Mouse (Mus musculus): ENCODE data around the gene Mrps36. TPM values are rescaled to one million over a fixed set of nuclear protein-coding genes. Genes with fewer than 3 reads are reported as not detected.
A peak's percentile ranks its signal among the peaks of the same experiment; 100 is the strongest.
"Not testable (repeated sequence)": the region's sequence is repeated elsewhere in the genome, so short reads cannot be mapped to it uniquely, and the experiment has no call there.

Gene Mrps36
- 125 and 140 TPM in 2 replicates for polyA plus RNA-seq (2014; fragmentation: Nextera tagmentation; extraction: Ambion mirVana)

- Histone ChIP-seq H3K27me3 (ENCODE audit: control insufficient read depth, insufficient read depth, low read length) (no peaks in the 10 kb centered on the region), H3K4me3 (ENCODE audit: low read depth, low read length) (peak within 1 kb of the TSS; percentile 83), H3K9me3 (ENCODE audit: control insufficient read depth, low read length) (no peaks in the 10 kb centered on the region), H3K4me1 (replicated peaks; ENCODE audit: control insufficient read depth, insufficient read depth, low read length) (0 out of 2 replicates have a peak, but pooled peaks cover 2% of the 10 kb centered on the region), H3K36me3 (ENCODE audit: control insufficient read depth, insufficient read depth, low read length) (no peaks in the 10 kb centered on the region), H3K4me2 (ENCODE audit: low read depth, low read length, severe bottlenecking) (peak within 1 kb of the TSS; percentile 74), H3K27ac (ENCODE audit: low read depth, low read length) (peak within 1 kb of the TSS; percentile 89), H3K9ac (ENCODE audit: low read length) (peak within 1 kb of the TSS; percentile 76)
- ATAC-seq (replicated peaks; ENCODE audit: low FRiP score): peak; percentile 97
- peak; percentile 96 for DNase-seq (ENCODE audit: low spot score)
- under 1% methylated on average over 52 of the region's 52 CpGs for WGBS
These were observed at the start of gene Mrps36 for GRCm38 (mm10) chr13:100744036-100744744. TSS of gene Mrps36 (minus strand) at chr13:100744659.

- Histone ChIP-seq H3K36me3 (ENCODE audit: control insufficient read depth, insufficient read depth, low read length) (no peaks in the 10 kb centered on the region), H3K9ac (ENCODE audit: low read length) (no peak overlapping the region), H3K4me2 (ENCODE audit: low read depth, low read length, severe bottlenecking) (no peak overlapping the region), H3K4me3 (ENCODE audit: low read depth, low read length) (no peak overlapping the region), H3K27me3 (ENCODE audit: control insufficient read depth, insufficient read depth, low read length) (no peaks in the 10 kb centered on the region), H3K4me1 (replicated peaks; ENCODE audit: control insufficient read depth, insufficient read depth, low read length) (peaks cover 11% of the 10 kb centered on the region; the same call in 1 of the 2 replicates), H3K27ac (ENCODE audit: low read depth, low read length) (no peak overlapping the region), H3K9me3 (ENCODE audit: control insufficient read depth, low read length) (no peaks in the 10 kb centered on the region)
- WGBS: 84% methylated on average over 3 of the region's 3 CpGs
- no peak for DNase-seq (ENCODE audit: low spot score)
- no peak for ATAC-seq (replicated peaks; ENCODE audit: low FRiP score)
These were observed 44.6 kb upstream of the Mrps36 start for GRCm38 (mm10) chr13:100789083-100789482.

DNA sequence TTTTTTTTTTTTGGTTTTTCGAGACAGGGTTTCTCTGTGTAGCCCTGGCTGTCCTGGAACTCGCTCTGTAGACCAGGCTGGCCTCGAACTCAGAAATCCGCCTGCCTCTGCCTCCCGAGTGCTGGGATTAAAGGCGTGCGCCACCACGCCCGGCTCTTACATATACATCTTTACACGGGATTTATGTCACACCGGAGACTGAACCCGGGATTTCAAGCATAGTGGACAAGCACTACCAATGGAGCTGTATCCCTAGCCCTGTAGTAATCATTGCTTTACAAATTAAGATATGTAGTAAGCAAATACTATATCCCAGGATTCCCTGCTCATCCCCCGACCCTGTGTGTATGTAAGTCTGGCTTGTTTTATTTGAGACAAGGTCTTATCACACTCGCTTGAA is 43.6 kb upstream of the Mrps36 start:
- 96% methylated on average over 10 of the region's 14 CpGs for WGBS
- peaks cover 16% of the 10 kb centered on the region; the same call in 1 of the 2 replicates for H3K4me1 ChIP-seq (replicated peaks; ENCODE audit: control insufficient read depth, insufficient read depth, low read length)
- not testable (repeated sequence) for H3K27ac ChIP-seq (ENCODE audit: low read depth, low read length); DNase-seq (ENCODE audit: low spot score); ATAC-seq (replicated peaks; ENCODE audit: low FRiP score); H3K9me3 ChIP-seq (ENCODE audit: control insufficient read depth, low read length); H3K36me3 ChIP-seq (ENCODE audit: control insufficient read depth, insufficient read depth, low read length); H3K9ac ChIP-seq (ENCODE audit: low read length); H3K4me2 ChIP-seq (ENCODE audit: low read depth, low read length, severe bottlenecking); H3K4me3 ChIP-seq (ENCODE audit: low read depth, low read length); H3K27me3 ChIP-seq (ENCODE audit: control insufficient read depth, insufficient read depth, low read length)

DNA sequence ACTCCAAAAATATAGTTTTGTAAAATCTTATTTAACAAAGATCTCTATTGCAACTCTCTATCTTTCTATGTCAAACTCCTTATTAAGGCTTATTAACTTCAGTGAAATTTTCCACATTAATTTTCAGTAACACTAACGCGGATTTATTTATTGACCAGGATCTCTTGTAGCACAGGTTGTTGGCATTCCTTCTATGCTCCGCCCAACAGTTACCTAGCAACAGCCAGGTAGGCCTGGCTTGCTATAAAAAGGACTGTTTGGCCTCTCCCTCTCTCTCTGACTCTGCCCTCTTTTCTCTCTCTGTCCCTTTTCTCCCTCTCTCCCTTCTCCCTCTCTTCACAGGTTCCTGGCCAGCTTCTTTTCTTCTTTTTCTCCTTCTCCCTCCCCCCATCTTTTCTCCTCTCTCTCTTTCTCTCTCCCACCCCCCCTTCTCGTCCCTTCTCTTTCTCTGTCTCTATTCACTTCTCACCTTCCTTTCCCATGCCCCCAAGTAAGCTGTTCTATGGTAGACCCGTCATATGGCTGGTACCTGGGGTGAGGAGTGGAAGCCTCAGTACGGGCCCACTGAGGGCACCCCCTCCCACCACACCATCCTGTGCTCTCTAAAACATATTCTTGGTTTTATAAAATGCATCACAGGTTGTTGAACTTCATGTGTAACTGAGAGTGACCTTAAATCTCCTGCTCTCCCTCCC is 43.0 kb upstream of the Mrps36 start:
- DNase-seq (ENCODE audit: low spot score) (no peak), ATAC-seq (replicated peaks; ENCODE audit: low FRiP score) (no peak)
- no peak overlapping the region for H3K4me3 ChIP-seq (ENCODE audit: low read depth, low read length)
- no peak overlapping the region for H3K9ac ChIP-seq (ENCODE audit: low read length)
- WGBS: 71% methylated on average over 6 of the region's 6 CpGs
- no peak overlapping the region for H3K27ac ChIP-seq (ENCODE audit: low read depth, low read length)
- no peak overlapping the region for H3K4me2 ChIP-seq (ENCODE audit: low read depth, low read length, severe bottlenecking)
- peaks cover 16% of the 10 kb centered on the region; the same call in 1 of the 2 replicates for H3K4me1 ChIP-seq (replicated peaks; ENCODE audit: control insufficient read depth, insufficient read depth, low read length)
- H3K9me3 ChIP-seq (ENCODE audit: control insufficient read depth, low read length): no peaks in the 10 kb centered on the region
- peaks cover 3% of the 10 kb centered on the region; the same call in 1 of the 2 replicates for H3K36me3 ChIP-seq (ENCODE audit: control insufficient read depth, insufficient read depth, low read length)
- H3K27me3 ChIP-seq (ENCODE audit: control insufficient read depth, insufficient read depth, low read length): no peaks in the 10 kb centered on the region

GRCm38 (mm10) chr13:100786414-100786867 is 42.0 kb upstream of the Mrps36 start, which contains the start of gene Ccnb1:
TSS of gene Ccnb1 (minus strand) at chr13:100786570.
- DNase-seq (ENCODE audit: low spot score): peak; percentile 99

GRCm38 (mm10) chr13:100785806-100786413 is 41.5 kb upstream of the Mrps36 start:
- Histone ChIP-seq H3K27me3 (ENCODE audit: control insufficient read depth, insufficient read depth, low read length) (no peaks in the 10 kb centered on the region), H3K4me2 (ENCODE audit: low read depth, low read length, severe bottlenecking) (peak overlapping the region; percentile 55), H3K36me3 (ENCODE audit: control insufficient read depth, insufficient read depth, low read length) (peaks cover 6% of the 10 kb centered on the region; the same call in 1 of the 2 replicates), H3K27ac (ENCODE audit: low read depth, low read length) (peak overlapping the region; percentile 53), H3K9ac (ENCODE audit: low read length) (peak overlapping the region; percentile 95), H3K4me3 (ENCODE audit: low read depth, low read length) (peak overlapping the region; percentile 91), H3K4me1 (replicated peaks; ENCODE audit: control insufficient read depth, insufficient read depth, low read length) (peaks cover 16% of the 10 kb centered on the region; the same call in 1 of the 2 replicates), H3K9me3 (ENCODE audit: control insufficient read depth, low read length) (no peaks in the 10 kb centered on the region)
- WGBS: 1% methylated on average over 24 of the region's 30 CpGs
- DNase-seq (ENCODE audit: low spot score) (peak; percentile 53), ATAC-seq (replicated peaks; ENCODE audit: low FRiP score) (peak; percentile 61)

More at GRCm38 (mm10) chr13:100786414-100786867, 42.0 kb upstream of the Mrps36 start, which contains the start of gene Ccnb1:
- Histone ChIP-seq H3K27me3 (ENCODE audit: control insufficient read depth, insufficient read depth, low read length) (no peaks in the 10 kb centered on the region), H3K9ac (ENCODE audit: low read length) (peak within 1 kb of the TSS; percentile 95), H3K4me1 (replicated peaks; ENCODE audit: control insufficient read depth, insufficient read depth, low read length) (peaks cover 16% of the 10 kb centered on the region; the same call in 1 of the 2 replicates), H3K36me3 (ENCODE audit: control insufficient read depth, insufficient read depth, low read length) (peaks cover 6% of the 10 kb centered on the region; the same call in 1 of the 2 replicates), H3K4me3 (ENCODE audit: low read depth, low read length) (peak within 1 kb of the TSS; percentile 91), H3K4me2 (ENCODE audit: low read depth, low read length, severe bottlenecking) (peak within 1 kb of the TSS; percentile 55), H3K27ac (ENCODE audit: low read depth, low read length) (peak within 1 kb of the TSS; percentile 53), H3K9me3 (ENCODE audit: control insufficient read depth, low read length) (no peaks in the 10 kb centered on the region)
- peak; percentile 98 for ATAC-seq (replicated peaks; ENCODE audit: low FRiP score)
- WGBS: under 1% methylated on average over 35 of the region's 35 CpGs

GRCm38 (mm10) chr13:100777491-100777890 is 33.0 kb upstream of the Mrps36 start:
- 83% methylated on average over 3 of the region's 3 CpGs for WGBS
- Histone ChIP-seq H3K9ac (ENCODE audit: low read length) (no peak overlapping the region), H3K27me3 (ENCODE audit: control insufficient read depth, insufficient read depth, low read length) (no peaks in the 10 kb centered on the region), H3K4me2 (ENCODE audit: low read depth, low read length, severe bottlenecking) (no peak overlapping the region), H3K36me3 (ENCODE audit: control insufficient read depth, insufficient read depth, low read length) (peaks cover 8% of the 10 kb centered on the region; the same call in 1 of the 2 replicates), H3K27ac (ENCODE audit: low read depth, low read length) (no peak overlapping the region), H3K9me3 (ENCODE audit: control insufficient read depth, low read length) (no peaks in the 10 kb centered on the region), H3K4me1 (replicated peaks; ENCODE audit: control insufficient read depth, insufficient read depth, low read length) (0 out of 2 replicates have a peak, but pooled peaks cover 2% of the 10 kb centered on the region), H3K4me3 (ENCODE audit: low read depth, low read length) (no peak overlapping the region)
- no peak for DNase-seq (ENCODE audit: low spot score)
- ATAC-seq (replicated peaks; ENCODE audit: low FRiP score): no peak

DNA sequence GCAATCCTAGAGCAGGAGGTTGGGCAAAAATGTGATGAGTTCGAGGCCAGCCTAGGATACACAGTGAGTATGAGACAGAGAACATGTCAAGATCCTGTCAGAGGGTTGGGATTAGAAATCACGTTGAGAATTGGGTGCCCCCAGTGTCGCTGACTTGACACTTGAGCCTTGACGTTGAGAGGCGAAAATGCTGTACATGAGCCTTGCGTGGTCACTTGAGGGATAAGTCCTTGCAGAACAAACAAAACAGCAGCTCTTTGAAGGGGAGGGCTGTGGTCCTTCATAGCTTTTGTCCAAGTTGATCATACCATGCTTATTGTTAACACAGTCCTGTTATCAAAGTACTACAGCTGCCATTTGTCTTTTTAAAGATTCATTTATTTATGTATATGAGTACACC is 32.3 kb upstream of the Mrps36 start:
- DNase-seq (ENCODE audit: low spot score): no peak
- ATAC-seq (replicated peaks; ENCODE audit: low FRiP score): 0 out of 2 replicates have a peak, but pooled peaks have one; percentile 8
- Histone ChIP-seq H3K4me2 (ENCODE audit: low read depth, low read length, severe bottlenecking) (no peak overlapping the region), H3K27me3 (ENCODE audit: control insufficient read depth, insufficient read depth, low read length) (no peaks in the 10 kb centered on the region), H3K9me3 (ENCODE audit: control insufficient read depth, low read length) (no peaks in the 10 kb centered on the region), H3K9ac (ENCODE audit: low read length) (no peak overlapping the region), H3K4me3 (ENCODE audit: low read depth, low read length) (no peak overlapping the region), H3K27ac (ENCODE audit: low read depth, low read length) (no peak overlapping the region), H3K4me1 (replicated peaks; ENCODE audit: control insufficient read depth, insufficient read depth, low read length) (0 out of 2 replicates have a peak, but pooled peaks cover 2% of the 10 kb centered on the region), H3K36me3 (ENCODE audit: control insufficient read depth, insufficient read depth, low read length) (peaks cover 6% of the 10 kb centered on the region)
- 68% methylated on average over 6 of the region's 6 CpGs for WGBS
